Mouse (Mus musculus): ENCODE results near the gene Rpl34.

DNA sequence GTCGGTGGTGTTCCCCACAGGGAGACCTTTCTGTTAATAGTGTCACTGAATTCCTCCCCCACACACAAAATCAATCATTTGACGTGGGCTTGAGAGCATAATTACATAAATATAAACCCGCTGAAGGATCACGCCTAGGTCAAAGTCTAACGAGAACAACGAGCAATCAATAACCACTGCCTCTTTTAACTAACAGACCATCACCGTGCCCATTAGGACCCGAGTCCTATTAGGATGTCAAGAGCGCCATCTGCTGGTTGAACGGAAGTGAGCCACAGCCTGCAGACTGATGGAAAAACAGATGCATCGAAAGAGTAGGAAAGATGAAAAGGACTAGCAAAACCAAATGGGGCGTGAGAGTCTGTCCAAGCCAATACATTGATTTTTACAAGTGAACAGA lies 40.6 kb downstream of the Rpl34 start:
- TF ChIP-seq POLR2A (IDR thresholded peaks at IDR 0.05; ENCODE audit: insufficient read depth, low read depth, low read length), result no peak
- TF ChIP-seq EP300 (IDR thresholded peaks at IDR 0.05; ENCODE audit: insufficient read depth, low read depth, low read length), result no peak
- peak; percentile 79 for TF ChIP-seq CTCF (IDR thresholded peaks at IDR 0.05)

Data from heart, adult 2 months (tissue).